Mouse (Mus musculus) cerebellum, adult 9-10 months (tissue): ENCODE data around the gene Olfr1487.
"Not testable (repeated sequence)": the region's sequence is repeated elsewhere in the genome, so short reads cannot be mapped to it uniquely, and the experiment has no call there.

Experiments
- DNase-seq: peaks from one replicate; pipeline ENCODE4 v3.0.0; 2022

Gene Olfr1487

DNA sequence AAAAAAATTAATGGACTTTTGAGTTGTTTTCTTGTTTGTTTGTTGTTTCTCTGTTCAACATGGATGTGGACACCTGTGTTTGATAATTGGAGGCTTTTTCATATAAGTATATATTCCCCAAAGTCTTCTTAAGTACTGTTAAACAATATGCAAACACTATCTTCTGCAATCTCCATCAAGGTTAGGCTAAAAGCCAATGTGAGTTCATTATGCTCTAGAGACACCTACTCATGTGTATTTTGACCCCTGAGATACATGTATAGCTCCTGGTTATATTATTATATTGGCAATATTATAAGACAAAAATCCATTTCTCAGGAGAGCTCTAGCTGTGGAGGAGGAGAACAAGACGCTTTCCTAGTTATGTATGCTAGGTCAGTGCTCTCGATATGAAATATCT lies at the start of gene Olfr1487:
TSS of gene Olfr1487 (plus strand) at position 301 of the 400 bp plus-strand sequence.
- not testable (repeated sequence) for DNase-seq

DNA sequence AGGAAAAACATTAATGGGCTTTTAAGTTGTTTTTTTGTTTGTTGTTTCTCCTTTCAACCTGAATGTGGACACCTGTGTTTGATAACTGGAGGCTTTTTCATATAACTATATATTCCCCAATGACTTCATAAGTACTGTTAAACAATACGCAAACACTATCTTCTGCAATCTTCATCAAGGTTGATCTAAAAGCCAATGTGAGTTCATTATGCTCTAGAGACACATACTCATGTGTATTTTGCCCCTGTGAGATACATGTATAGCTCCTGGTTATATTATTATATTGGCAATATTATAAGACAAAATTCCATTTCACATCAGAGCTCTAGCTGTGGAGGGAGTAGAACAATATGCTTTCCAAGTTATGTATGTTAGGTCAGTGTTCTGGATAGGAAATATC lies 34.0 kb upstream of the Olfr1487 start, which contains the start of gene Olfr1484:
TSS of gene Olfr1484 (plus strand) at position 301 of the 400 bp plus-strand sequence.
- no peak for DNase-seq

DNA sequence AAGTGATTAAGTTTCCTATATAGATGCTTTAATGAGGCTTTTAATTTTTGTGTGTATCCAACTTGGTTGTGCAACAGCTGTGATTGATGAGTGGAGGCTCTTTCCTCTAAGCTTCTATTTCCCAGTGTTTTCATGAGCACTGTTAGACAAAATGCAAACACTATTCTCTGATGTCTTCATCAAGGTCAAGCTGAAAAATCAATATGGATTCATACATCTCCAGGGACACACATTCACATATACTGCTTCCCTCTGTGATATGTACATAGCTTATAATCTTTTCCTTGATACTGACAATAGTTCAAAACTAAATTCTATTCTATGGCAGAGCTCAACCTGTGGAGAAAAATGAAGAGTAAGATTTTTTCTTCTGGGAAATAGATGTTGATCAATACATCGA lies 14.1 kb downstream of the Olfr1487 start, which contains the start of gene Olfr1489:
TSS of gene Olfr1489 (plus strand) at position 301 of the 400 bp plus-strand sequence.
- no peak for DNase-seq

DNA sequence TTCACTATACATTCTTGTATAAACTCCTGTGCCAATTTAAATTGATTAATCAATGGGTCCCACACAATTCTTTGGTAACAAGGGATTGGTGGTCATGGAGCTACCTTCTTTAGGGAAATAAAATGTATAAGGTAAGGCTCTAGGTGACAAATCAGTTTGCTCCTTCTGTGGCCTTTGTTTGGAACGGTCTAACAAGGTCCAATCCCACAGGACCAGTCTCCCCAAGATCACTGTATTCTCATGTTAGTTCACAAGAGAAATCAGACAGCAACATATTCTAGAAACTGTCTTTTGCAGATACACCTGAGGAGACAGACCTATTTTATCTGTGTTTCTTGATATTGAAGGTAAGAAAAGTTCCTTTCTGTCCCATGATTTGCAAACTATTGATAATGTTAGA lies 33.6 kb downstream of the Olfr1487 start, which contains the start of gene Olfr1490:
TSS of gene Olfr1490 (plus strand) at position 301 of the 400 bp plus-strand sequence.
- DNase-seq, result no peak
